Mouse (Mus musculus): Measurements from ENCODE around the gene Pef1. TPM values are rescaled to one million over a fixed set of nuclear protein-coding genes. Genes with fewer than 3 reads are reported as not detected.

Pef1 gene
- polyA plus RNA-seq, 1 experiment from 2014 or later, result 71.4 TPM

DNA sequence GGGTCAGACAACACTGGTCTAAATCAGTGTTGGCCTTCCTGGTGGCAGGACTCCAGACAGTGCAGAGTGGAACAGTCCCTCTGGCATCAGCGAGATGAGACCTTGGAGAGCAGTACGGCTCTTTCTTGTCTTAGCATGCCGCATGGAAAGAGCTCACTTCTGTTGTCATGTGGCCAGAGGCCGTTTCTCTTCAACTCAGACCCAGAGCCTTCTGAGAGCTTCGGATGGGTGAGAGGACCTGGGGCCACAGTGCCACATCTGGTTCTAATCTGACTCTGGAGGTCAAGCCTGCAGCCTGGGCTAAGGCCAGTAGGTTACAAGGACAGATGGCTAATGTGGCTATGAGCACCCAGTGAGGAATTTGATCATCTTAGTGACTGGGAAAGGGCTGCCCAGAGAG lies 23.6 kb downstream of the Pef1 start:
- DNase-seq (ENCODE audit: low spot score), result no peak
- H3K4me3 ChIP-seq, result no peak overlapping the region
- H3K27ac ChIP-seq, result peak overlapping the region; percentile 32; the same call in 1 of the 2 replicates
- H3K27me3 ChIP-seq (ENCODE audit: low read depth, poor library complexity, severe bottlenecking), result no peaks in the 10 kb centered on the region
- H3K36me3 ChIP-seq, result peaks cover 76% of the 10 kb centered on the region
- H3K9me3 ChIP-seq (replicated peaks), result no peaks in the 10 kb centered on the region
- 47% methylated on average over 5 of the region's 5 CpGs for WGBS
- peaks cover 25% of the 10 kb centered on the region for H3K4me1 ChIP-seq

DNA sequence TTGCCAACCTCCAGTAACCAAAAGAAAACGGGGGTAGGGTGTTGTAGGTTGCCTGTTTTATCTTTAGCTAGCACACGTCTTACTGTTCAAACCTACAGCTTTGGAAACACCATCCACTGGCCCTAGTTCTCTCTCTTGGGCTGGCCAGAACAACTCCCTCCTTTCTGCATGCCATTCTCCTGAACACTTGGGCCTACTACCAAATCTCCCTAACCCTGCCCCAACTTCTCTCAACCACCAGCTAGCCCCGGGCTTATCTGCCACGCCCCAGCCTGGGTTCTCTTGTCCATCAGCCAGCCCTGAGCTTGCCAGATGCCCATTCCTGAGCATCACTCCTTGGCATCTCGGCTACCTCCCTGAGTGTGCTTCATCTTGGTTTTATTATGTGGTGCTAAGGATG lies 26.5 kb downstream of the Pef1 start:
- 79% methylated on average over 5 of the region's 5 CpGs for WGBS
- H3K4me3 ChIP-seq, result no peak overlapping the region
- DNase-seq (ENCODE audit: low spot score), result no peak
- peaks cover 47% of the 10 kb centered on the region for H3K36me3 ChIP-seq
- H3K9me3 ChIP-seq (replicated peaks), result no peaks in the 10 kb centered on the region
- 0 out of 2 replicates have a peak, but pooled peaks cover 4% of the 10 kb centered on the region for H3K27me3 ChIP-seq (ENCODE audit: low read depth, poor library complexity, severe bottlenecking)
- peaks cover 27% of the 10 kb centered on the region for H3K4me1 ChIP-seq
- H3K27ac ChIP-seq, result no peak overlapping the region

DNA sequence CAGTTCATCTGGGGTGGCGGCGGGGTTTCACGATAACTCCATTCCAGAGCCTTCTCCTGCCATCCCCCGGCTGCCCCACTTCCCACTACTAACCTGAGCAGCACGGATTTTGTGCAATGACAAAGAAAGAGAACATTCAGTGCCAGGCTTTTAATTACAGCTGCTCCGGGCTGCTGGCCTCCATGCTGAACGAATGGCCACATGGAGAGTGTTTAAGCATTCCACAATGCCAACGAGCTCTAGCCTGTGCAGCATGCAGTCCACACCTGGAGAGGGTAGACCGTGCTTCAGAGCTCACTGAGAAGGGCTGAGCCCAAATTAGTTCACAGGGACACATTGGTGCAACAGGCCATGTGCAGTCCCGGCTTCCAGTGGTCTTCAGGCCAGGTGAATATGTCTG lies 27.7 kb downstream of the Pef1 start:
- no peak overlapping the region for H3K4me3 ChIP-seq
- peaks cover 35% of the 10 kb centered on the region for H3K36me3 ChIP-seq
- no peaks in the 10 kb centered on the region for H3K9me3 ChIP-seq (replicated peaks)
- 85% methylated on average over 10 of the region's 10 CpGs for WGBS
- 0 out of 2 replicates have a peak, but pooled peaks cover 4% of the 10 kb centered on the region for H3K27me3 ChIP-seq (ENCODE audit: low read depth, poor library complexity, severe bottlenecking)
- no peak overlapping the region for H3K27ac ChIP-seq
- H3K4me1 ChIP-seq, result peaks cover 36% of the 10 kb centered on the region
- DNase-seq (ENCODE audit: low spot score), result no peak

DNA sequence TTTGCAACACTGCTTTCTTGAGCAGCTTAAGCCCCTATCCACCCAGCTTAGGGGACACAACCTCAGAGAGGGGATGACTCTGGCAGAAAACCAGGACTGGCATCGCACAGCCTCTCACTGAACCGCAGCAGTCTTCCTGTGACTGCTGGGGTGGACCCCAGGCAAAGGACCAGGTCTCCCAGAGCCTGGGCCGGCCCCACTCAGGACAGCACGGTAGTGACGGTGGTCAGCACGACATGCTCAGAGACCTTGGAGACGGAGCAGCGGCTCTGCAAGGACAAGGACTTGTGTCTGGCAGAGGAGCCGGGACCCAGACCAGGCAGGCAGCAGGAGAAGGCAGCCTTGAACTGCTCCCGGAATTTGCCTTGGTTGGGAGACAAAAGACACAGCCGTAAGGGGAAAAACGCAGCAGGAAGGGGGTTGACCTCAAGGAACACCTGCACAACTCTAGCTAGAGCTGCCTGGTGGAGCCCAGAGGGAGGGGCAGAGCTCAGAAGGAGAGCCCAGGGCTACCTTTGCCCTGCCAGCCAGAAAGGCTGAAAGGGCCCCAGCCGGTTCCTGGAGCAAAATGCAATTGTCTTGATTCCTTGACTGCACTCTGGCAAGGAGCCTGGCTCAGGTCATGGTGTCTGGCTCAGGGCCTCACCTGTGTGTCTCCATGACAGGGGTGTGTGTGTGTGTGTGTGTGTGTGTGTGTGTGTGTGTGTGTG lies 28.4 kb downstream of the Pef1 start:
- peaks cover 37% of the 10 kb centered on the region for H3K4me1 ChIP-seq

DNA sequence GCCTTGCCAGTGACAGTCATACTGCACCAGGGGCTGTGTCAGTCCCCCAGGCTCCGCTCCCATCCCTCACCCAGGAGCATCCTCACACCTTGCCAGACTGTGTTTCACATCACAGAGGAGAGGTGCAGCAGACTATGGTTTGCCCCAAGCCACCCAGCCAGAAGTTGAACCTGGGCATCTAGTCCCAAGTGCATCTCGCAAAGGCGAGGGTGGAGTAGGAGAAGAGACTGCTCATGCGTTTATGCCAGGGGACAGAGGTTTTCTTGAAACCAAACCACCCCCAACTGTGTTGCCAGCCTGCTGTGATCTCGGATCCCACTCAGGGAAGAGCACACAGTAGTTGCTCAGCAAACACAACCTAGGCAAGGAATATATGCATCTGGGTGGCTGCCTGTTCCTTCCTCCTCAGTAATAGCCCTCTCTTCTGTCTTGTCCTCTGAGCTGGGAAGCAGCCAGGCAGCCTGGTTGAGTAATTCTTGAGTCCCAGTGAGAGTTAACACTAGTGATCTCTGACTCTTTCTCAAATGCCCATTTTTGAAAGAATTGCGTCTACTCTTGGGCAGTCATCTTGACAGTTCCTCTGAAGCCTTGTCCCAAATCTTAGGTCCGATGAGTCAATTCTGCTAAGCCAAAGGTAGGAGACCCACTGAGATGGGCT lies 29.2 kb downstream of the Pef1 start:
- Histone ChIP-seq H3K36me3 (peaks cover 20% of the 10 kb centered on the region), H3K4me3 (no peak overlapping the region), H3K27me3 (ENCODE audit: low read depth, poor library complexity, severe bottlenecking) (peaks cover 19% of the 10 kb centered on the region), H3K27ac (0 out of 2 replicates have a peak overlapping the region, but pooled peaks have one; percentile 27), H3K9me3 (replicated peaks) (no peaks in the 10 kb centered on the region), H3K4me1 (peaks cover 30% of the 10 kb centered on the region)
- 85% methylated on average over 7 of the region's 7 CpGs for WGBS
- DNase-seq (ENCODE audit: low spot score), result no peak

More for the DNA sequence above, 28.4 kb downstream of the Pef1 start:
- no peaks in the 10 kb centered on the region for H3K9me3 ChIP-seq (replicated peaks)
- H3K27ac ChIP-seq, result peak overlapping the region; percentile 27; the same call in 1 of the 2 replicates
- peaks cover 11% of the 10 kb centered on the region for H3K27me3 ChIP-seq (ENCODE audit: low read depth, poor library complexity, severe bottlenecking)
- H3K36me3 ChIP-seq, result peaks cover 28% of the 10 kb centered on the region
- WGBS, result 62% methylated on average over 13 of the region's 13 CpGs
- no peak overlapping the region for H3K4me3 ChIP-seq
- DNase-seq (ENCODE audit: low spot score), result no peak

DNA sequence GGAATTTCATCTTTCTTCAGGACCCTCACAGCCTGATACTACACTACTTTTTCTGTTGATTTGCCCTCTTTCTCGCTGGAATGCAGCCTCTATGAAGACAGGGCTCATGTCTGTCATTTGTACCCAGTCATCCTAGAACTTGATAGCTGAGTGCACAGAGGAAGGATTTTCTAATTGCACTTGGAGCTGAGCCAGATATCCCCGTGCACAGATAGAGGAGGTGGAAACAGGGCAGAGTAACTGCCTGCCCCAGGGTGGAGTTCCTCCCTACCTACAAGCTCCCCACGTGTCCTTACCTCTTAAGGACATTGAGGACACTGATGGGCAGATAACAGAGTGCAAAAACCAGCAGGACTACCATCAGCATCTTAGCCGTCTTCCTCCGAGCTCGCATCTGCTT lies 31.0 kb downstream of the Pef1 start:
- Histone ChIP-seq H3K9me3 (replicated peaks) (no peaks in the 10 kb centered on the region), H3K27ac (no peak overlapping the region), H3K4me1 (peaks cover 28% of the 10 kb centered on the region), H3K36me3 (peaks cover 2% of the 10 kb centered on the region; the same call in 1 of the 2 replicates), H3K4me3 (no peak overlapping the region), H3K27me3 (ENCODE audit: low read depth, poor library complexity, severe bottlenecking) (peaks cover 37% of the 10 kb centered on the region)
- 68% methylated on average over 6 of the region's 6 CpGs for WGBS
- DNase-seq (ENCODE audit: low spot score), result no peak

DNA sequence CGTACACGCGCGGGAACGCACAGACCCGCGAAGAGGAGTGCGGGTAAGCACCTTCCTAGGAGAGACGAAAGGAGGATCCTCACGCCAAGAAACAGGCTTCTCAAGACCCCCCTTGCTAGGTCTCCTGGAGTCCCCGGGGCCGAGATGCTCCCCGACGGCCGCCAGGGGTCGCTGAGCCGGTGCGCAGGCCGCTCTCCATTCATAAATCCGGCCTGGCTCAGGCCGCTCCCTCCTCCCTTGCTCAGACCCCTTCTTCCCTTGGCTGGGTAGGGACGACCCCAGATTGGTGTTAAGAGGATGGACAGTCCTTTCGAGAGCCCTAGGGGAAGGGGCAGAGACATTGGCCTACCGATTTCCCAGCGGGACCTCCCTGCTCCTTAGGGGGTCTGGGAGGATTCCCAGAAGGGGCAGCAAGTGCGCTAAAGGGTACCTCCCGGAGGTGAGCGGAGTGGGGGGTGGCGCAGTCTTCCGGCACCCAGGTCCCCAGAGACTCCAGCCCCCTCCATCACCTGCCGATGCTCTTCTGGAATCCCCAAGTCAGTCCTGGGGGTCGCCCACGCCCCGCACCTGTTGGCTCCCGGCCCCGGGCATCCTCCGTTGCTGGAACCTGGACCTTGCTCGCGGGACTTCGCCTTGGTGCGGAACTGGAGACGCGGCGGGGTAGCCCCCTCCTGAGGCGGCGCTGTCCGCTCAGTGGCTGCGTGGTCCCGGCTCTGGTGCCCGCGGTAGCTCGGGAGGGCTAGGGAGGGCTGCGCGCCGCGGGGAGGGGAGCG lies 36.3 kb downstream of the Pef1 start:
- under 1% methylated on average over 56 of the region's 57 CpGs for WGBS
- Histone ChIP-seq H3K4me1 (peaks cover 30% of the 10 kb centered on the region), H3K27me3 (ENCODE audit: low read depth, poor library complexity, severe bottlenecking) (peaks cover 85% of the 10 kb centered on the region), H3K36me3 (no peaks in the 10 kb centered on the region), H3K4me3 (peak overlapping the region; percentile 52), H3K27ac (no peak overlapping the region; the same call in none of the 2 replicates), H3K9me3 (replicated peaks) (no peaks in the 10 kb centered on the region)
- DNase-seq (ENCODE audit: low spot score), result peak; percentile 92

DNA sequence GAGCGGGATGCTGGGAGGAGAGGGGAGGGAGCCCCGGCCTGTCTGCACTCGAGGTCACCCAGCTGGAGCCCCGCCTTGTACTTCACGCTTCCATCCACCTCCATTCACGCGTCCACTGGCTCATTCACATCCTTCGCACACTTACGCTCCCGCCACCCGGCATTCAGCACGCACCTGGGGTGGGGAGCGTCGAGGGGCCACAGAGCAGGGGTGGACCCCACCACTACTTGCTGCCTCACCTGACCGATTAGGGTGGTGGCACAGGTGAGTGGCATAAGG lies 36.8 kb downstream of the Pef1 start, which contains the start of gene Hcrtr1:
Hcrtr1 (minus strand) TSS at position 146 of the 279 bp plus-strand sequence.
- H3K36me3 ChIP-seq, result no peaks in the 10 kb centered on the region
- no peaks in the 10 kb centered on the region for H3K9me3 ChIP-seq (replicated peaks)
- no peak for DNase-seq (ENCODE audit: low spot score)
- peaks cover 86% of the 10 kb centered on the region for H3K27me3 ChIP-seq (ENCODE audit: low read depth, poor library complexity, severe bottlenecking)
- H3K4me1 ChIP-seq, result peaks cover 30% of the 10 kb centered on the region
- no peak within 1 kb of the TSS; the same call in none of the 2 replicates for H3K27ac ChIP-seq
- WGBS, result 3% methylated on average over 15 of the region's 15 CpGs
- H3K4me3 ChIP-seq, result peak within 1 kb of the TSS; percentile 52

DNA sequence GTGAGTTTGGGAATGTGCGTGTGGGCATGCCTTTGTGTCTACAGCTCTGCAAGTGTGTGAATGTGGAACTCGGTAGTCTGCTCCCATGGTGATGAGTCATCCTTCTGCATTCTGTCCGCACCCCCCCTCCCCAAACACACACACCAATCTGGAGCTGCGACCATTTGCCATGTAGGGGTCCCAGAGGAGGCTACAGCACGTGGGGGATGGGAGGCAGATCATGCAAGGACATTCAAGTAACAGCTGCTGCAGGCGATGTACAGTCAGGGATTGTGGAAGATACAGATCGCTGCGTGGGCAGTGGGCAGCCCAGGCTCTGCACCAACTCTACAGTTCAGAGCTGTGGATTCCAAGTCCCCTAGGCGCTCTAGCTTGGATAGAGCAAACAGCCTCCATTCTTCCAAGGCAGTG lies 38.6 kb downstream of the Pef1 start:
- H3K27ac ChIP-seq, result no peak overlapping the region
- H3K9me3 ChIP-seq (replicated peaks), result no peaks in the 10 kb centered on the region
- DNase-seq (ENCODE audit: low spot score), result no peak
- peaks cover 77% of the 10 kb centered on the region for H3K27me3 ChIP-seq (ENCODE audit: low read depth, poor library complexity, severe bottlenecking)
- no peaks in the 10 kb centered on the region for H3K36me3 ChIP-seq
- 76% methylated on average over 9 of the region's 9 CpGs for WGBS
- peaks cover 13% of the 10 kb centered on the region for H3K4me1 ChIP-seq
- no peak overlapping the region for H3K4me3 ChIP-seq

DNA sequence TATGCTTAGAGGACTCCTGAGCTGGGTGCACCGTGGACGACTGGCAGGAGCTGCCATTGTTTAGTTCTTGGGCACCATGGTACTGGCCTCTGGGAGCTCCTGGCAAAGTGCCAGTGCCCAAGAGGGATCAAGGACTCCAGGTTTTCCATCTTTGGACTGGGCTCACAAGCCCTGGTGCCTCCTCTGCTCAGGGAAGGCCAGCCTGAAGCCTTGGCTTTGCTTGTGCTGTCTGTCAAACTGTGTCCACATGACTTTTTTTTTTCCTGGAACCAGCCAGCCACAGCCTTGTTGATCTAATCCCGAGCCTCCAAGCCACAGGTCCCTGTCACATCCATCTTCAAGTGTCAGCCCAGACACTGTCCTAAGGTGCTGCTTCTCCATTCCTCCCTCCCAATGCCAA lies 39.4 kb downstream of the Pef1 start:
- Histone ChIP-seq H3K36me3 (no peaks in the 10 kb centered on the region), H3K4me1 (peaks cover 13% of the 10 kb centered on the region), H3K27ac (no peak overlapping the region), H3K27me3 (ENCODE audit: low read depth, poor library complexity, severe bottlenecking) (peaks cover 69% of the 10 kb centered on the region), H3K4me3 (no peak overlapping the region), H3K9me3 (replicated peaks) (no peaks in the 10 kb centered on the region)
- WGBS, result 67% methylated on average over 3 of the region's 3 CpGs
- no peak for DNase-seq (ENCODE audit: low spot score)

DNA sequence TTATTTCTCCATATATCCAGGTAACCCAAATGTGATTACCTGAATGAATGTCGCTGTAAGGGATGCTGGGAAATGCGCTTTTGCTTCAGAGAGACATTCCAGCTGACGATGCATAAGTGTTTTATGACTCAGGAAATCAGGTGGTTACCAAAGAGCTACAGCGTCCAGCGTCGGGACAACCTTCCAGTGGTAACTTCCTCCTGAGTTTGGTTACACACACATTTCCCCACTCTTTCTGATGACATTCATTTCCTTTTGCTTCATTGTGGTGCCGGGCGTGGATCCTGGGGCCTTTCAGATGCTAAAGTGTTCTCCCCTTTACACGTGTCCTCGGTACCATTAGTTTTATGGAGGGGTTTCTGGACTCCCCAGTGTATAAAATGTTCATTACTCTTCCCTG lies 46.0 kb downstream of the Pef1 start:
- WGBS, result 84% methylated on average over 10 of the region's 10 CpGs
- no peak overlapping the region for H3K27ac ChIP-seq
- no peaks in the 10 kb centered on the region for H3K36me3 ChIP-seq
- H3K27me3 ChIP-seq (ENCODE audit: low read depth, poor library complexity, severe bottlenecking), result peaks cover 46% of the 10 kb centered on the region
- no peak overlapping the region for H3K4me3 ChIP-seq
- no peaks in the 10 kb centered on the region for H3K4me1 ChIP-seq
- no peak for DNase-seq (ENCODE audit: low spot score)
- no peaks in the 10 kb centered on the region for H3K9me3 ChIP-seq (replicated peaks)

DNA sequence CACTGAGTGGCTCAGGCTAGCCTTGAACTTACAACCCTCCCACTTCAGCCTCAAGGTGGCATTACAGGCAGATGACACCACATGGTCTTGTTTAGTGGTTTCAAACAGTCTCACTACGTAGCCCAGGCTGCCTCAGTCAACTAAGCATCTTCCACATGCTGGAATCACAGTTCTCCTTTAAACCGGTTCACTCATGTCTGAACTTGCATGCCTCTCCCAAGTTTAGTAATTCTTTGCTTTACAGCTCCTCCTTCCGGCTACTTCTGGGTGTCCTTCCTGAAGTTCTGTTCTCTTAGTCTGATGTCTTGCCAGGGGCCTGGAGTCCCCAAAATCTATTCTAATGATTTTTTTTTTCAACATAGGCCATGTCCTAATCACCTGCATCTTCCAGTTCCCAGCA lies 51.9 kb downstream of the Pef1 start:
- WGBS, result 77% methylated on average over 3 of the region's 3 CpGs
- H3K27ac ChIP-seq, result no peak overlapping the region
- DNase-seq (ENCODE audit: low spot score), result no peak
- H3K9me3 ChIP-seq (replicated peaks), result no peaks in the 10 kb centered on the region
- no peaks in the 10 kb centered on the region for H3K36me3 ChIP-seq
- peaks cover 6% of the 10 kb centered on the region; the same call in 1 of the 2 replicates for H3K4me1 ChIP-seq
- H3K4me3 ChIP-seq, result no peak overlapping the region
- peaks cover 46% of the 10 kb centered on the region for H3K27me3 ChIP-seq (ENCODE audit: low read depth, poor library complexity, severe bottlenecking)
